Mouse (Mus musculus): Measurements from ENCODE around the gene Lmna.

The Lmna gene

DNA sequence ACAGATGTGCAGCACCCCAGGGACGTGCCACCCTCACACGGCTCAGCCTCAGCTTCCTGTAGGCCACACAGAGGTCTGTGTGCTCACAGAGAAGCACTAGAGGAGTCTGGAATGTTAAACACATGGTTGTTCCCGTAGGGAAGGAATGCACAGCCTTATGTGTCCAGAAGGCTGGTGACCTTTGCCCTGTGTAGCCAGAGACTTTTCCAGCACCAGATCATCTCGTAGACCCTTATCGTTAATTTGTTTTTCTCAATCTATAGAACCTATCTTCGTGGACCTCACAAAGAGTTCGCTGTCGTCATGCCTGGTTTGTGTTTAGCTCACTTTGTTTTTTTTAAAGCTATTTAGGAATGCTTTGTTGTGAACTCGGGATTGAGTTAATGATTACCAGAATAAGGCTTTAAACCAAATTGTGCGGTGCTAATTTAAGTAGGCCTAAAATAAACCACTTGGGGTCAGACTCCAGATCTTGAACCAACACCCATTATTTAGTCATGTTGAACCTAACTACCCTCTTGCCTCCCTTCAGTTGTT lies 38.7 kb downstream of the Lmna start:
- DNase-seq (ENCODE audit: low spot score in 2 of 2), result no peak

DNA sequence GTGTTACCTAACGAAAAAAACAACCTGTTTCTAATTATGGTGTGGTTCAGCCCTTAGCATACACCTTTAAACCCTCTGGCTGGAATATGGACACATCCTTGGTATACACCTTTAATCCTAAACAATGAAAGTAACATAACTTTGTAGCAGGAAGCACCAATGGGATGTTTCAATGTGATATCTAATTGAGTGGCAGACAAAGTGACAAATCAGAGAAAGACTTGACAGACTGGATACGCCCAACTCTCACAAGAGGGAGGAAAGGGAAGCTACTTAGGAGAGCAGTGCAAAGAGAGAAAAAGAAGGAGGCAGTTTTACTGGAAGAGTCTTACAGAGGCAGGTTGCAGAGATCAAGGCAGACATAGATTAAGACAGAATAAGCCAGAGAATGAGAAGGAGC lies 40.3 kb downstream of the Lmna start:
- no peak for DNase-seq (ENCODE audit: low spot score in 2 of 2)

DNA sequence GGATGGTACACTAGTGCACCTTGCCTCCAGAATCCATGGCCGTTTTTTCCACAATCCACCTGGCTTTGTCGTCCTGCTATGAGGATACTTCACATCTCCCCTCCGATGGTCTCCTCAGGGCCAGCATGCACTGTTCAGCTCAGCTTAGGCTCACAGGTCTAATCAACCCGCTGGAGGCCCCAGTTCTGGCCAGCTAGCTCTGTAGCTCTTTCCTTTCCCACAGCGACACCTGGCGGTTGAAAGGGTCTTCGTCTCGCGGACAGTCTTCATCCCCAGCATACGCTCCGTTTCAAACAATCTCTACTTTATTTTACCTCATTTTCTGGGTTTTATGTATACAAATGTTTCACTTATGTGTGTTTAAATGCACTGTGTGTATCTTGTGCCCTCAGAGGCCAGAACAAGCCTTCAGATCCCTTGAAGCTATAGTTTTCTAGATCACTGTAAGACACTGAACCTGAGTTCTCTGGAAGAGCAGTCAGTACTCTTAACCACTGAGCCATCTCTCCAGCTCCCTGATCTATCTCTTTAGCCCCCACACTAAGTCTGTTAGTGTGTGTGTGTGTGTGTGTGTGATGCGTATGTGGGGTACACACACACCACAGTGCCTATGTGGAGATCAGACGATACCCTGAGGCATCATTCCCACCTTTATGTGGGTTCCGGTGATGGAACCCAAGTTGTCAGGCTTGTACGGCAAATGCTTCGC lies 42.5 kb downstream of the Lmna start:
- peak; percentile 88 to 93 for DNase-seq (ENCODE audit: low spot score in 2 of 2)

DNA sequence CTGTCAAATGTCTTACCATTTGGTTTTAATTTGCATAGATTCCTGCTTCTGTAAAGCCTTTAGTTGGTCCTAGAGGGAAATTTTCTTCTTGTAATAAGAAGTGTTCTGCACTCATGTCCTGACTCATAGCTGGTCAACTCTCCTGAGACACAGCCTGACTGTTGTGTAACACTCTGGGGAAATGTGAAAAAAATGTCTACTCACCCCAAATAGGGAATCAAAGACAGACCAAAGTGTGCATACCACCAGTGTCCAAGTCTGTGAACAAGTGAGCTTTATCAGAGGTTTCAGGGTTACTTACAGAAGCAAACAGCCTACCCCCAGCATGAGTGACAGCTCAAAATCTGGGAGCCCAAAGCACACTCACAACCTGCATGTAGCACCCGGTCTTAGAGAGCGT lies 44.6 kb downstream of the Lmna start:
- no peak for DNase-seq (ENCODE audit: low spot score in 2 of 2)

DNA sequence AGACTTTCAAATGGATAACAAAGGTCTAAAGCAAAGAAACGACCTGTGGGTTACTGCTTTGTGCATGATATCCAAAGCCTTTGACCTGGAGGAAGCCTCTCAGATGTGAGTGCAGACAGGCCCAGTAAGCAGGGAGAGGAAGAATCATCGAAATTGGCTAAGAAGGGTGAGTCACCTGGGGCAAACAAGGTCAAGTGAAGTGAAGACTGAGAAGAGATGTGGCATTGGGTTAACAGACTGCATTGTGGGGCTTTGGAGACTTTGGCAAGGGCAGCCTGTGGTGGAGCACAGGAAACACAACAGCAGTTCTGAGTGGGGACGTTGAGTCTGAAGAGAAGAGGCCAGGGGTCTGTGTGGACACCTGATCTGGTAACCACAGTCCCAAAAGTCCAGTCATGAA lies 45.3 kb downstream of the Lmna start:
- no peak for DNase-seq (ENCODE audit: low spot score in 2 of 2)

DNA sequence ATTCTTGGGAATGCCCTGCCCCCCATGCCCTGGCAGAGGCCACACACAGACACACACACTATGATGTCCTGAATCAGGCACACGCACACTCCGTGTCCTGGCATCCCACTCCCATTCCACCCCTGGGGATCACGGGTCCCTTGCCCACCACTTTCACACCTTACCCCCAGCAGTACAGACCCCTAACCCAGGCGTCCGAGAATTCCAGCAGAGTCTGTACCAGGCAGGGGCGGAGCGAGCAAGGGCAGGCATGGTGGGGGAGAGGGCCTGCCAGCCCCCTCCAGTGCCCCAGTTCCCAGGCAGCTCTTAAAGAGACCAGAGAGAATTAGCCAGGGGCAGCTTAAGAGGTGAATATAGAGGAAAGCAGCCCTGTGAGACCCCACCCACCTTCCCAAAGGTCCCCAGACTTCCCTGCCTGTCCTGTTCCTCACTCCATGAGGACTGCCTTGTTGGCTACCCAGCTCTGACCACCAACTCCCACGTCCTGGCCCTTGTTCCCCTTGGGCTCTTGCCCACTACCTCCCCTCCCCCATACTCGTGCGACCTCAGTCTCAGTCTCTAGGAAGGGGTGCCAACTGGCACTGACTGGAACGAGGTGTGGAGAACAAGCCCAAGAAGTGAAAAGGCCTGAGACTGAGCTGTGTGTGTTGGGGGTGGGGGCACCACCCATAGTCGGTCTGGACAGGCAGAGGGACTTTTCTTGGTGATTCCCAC lies 48.6 kb downstream of the Lmna start, which contains the start of gene Sema4a:
TSS of gene Sema4a (minus strand) at position 200 of the 714 bp plus-strand sequence.
- DNase-seq (ENCODE audit: low spot score in 2 of 2), result no peak

DNA sequence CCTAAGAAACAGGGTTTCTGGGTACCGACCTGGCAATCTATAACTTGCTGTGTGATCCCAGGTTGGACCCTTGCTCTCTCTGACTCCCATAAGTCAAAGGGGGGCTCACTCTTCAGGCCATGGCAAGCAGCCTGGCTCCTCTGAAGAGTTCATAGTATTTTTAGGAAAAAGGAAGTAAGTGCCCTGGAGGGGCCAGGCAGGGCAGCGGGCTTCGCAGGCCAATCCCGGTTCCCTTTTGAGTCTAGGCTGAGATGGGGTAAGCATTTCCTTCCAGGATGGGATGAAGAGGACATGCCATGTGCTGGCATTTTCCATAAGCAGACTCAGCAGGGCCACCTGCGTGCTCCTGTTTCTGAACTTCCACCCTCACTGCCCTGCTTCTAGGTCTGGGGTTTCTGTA lies 49.7 kb downstream of the Lmna start:
- DNase-seq (ENCODE audit: low spot score in 2 of 2), result no peak

DNA sequence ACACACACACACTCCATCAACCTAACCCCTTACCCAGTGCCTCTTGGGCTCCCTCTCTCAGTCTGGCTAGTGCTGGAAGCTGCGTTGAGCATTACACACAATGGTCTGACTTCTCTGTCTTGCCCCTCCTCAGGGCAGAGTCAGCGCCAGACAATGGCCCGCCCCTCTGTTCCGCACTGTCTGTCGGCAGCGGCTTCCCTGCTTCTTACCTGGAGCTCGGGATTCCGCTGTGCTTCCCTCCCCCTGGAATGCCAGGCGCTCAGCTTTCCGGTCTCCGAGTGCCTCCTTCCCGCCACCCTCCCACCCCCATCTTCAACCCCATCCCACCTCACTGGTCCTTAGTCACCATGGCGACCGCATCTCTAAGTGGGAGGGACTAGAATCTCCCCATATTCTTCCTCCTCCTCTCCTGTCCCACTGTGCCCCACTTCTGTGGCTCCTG lies 51.0 kb downstream of the Lmna start:
- no peak for DNase-seq (ENCODE audit: low spot score in 2 of 2)

DNA sequence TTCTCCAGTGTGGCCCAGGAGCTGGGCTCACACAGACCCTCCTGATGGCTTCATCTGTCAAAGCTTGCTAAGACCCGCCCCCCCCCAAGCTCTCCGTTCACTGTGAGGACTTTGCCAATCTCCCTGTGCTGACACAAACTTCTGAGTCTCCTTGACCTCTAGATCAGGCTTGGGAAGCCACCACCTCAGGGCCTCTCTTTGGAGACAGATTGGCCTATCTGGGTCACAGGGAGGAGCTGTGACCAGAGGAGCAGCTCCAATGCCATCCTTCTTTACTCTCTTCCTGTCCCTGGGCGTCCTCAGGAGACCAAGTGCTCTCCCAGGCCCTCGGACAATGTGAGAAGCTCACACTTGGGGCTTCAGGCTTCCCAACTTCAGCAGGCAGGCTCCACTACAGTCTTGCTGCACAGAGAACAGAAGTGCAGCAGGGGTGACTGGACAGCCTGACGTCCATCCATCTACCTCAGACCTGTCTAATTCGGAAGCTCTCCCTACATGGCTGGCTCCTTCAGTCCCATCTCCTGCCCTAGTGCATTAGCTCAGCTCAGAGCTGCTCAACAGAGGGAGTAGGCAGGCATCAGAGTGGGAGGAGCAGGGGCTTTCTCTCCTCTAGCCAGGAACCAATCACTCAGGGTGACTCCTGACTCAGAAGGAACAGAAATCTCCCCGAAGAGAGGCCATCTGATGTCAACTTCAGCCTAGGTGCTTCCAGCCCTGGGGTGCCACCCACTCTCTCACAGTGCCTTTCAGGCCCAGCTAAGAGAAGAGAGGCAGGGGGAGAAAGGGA lies 52.8 kb downstream of the Lmna start:
- DNase-seq (ENCODE audit: low spot score in 2 of 2), result no peak

DNA sequence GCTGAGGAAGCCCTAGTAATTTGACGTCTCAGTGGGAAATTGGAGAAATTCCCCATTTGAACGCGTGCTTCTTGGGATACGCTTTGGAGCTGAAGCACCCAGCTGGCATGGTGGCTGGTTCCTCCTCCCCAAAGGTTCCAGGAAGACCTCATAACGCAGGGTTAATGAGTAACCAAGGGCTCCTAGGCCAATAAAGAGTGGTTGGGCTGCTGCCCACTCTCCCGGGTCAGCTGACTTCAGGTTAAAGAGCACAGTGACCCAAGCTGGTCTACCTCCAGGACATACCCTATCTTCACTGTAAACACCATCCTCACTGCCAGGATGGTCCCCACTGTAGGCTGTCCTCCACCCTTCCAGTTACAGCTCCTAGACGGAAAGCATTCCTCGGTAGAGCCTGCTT lies 53.4 kb downstream of the Lmna start:
- no peak for DNase-seq (ENCODE audit: low spot score in 2 of 2)

DNA sequence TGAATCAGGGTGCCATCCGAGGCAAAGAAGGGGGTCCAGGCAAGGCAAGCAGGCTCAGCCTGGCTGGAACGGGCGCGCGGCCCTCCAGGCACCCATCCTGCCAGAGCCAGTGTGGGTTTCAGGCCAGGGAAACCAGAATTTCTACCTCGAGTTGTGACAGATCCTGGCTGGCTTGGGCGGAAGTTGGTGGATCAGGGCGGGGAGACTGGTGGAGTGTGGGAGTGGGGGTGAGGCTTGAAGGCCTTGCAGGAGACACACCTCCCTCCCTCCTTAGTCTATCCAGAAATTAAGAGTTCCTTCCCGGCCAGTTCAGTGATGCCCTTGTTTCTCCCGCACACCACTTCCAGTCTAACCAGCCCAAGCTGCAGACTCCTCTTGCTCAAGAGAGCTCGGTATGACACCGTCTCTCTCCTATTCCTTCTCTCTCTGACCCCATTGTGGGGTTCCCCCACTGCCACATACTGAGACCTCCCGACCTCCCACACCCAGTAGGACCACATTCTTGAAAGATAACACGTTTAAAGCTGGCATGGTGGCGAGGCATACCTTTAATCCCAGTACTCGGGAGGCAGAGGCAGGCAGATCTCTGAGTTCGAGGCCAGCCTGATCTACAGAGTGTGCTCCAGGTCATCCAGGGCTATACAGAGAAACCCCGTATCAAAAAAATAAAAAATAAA lies 54.0 kb downstream of the Lmna start:
- no peak for DNase-seq (ENCODE audit: low spot score in 2 of 2)

DNA sequence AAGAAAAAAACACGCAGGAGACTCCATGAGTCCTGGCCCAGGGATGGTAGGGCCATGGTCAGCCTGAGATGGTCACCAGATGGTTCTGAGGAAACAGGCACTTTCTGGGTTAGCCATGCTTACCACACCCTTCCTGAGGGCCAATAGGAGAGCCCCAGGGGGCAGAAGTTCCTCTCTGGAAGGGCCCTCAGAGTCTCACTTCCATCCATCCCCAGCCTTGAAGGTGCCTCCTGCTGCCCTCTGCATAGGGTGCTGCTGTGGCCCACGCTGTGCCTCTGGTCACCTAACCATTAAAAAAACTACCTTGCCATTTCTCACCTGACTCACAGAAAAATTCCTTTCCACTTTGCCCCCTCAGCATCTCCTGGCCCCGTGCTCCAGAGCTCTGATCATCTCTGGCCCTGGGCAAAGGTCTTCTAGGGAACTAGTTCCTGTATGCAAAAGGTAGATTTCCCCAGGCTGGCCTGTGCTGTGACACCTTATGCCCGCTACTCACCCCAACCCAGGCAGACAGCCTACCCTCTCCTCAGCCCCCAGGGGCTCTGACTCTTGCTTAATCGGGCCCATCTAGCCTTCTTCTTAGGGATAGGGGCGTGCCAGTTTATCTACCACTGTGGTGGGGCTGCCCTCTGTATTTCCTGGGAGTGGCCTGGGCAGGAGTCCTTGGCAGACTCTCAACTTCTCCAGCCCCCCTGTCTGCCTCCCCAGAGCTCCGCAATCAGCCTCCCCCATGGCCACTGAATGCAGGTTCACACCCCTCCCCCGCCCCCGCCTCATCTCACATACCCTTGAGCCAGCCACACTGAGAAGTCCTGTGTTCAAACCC lies 54.8 kb downstream of the Lmna start:
- no peak for DNase-seq (ENCODE audit: low spot score in 2 of 2)

DNA sequence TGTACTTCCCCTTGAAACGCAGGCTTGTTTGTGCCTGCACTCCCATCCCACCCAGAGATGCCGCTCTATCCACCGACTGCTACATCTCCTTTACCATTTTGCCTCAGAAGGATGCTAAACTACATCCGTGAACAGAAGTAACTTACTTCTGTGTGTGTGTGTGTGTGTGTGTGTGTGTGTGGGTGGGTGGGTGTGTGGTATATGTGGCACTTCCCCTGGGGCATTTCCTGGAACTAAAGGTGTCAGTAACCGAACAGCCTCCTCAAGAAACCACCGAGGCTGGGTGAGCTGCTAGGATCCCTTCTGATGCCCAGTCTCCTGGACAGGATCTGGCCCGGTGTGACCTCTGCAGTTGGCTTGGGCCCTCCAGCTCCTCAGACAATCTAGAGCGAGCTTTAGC lies 55.8 kb downstream of the Lmna start:
- DNase-seq (ENCODE audit: low spot score in 2 of 2), result no peak

DNA sequence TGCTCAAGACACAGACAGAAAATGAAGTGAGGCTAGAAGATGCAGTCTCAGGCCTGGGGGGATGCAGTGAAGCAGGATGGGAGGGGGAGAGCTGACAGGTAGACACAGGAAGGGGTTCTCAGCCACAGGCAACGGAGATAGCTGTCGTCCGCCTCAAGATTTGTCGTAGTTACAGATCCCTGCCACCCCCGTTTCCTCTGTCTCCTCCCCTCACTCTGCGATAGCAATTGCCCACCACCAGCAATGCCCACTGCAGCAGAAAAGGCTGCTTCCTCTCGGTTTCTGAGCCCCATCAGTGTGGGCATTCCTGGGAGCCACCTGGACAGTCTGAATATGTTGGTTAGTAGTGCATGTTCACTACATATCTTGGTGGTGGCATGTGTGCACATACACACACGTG lies 56.4 kb downstream of the Lmna start:
- DNase-seq (ENCODE audit: low spot score in 2 of 2), result no peak

DNA sequence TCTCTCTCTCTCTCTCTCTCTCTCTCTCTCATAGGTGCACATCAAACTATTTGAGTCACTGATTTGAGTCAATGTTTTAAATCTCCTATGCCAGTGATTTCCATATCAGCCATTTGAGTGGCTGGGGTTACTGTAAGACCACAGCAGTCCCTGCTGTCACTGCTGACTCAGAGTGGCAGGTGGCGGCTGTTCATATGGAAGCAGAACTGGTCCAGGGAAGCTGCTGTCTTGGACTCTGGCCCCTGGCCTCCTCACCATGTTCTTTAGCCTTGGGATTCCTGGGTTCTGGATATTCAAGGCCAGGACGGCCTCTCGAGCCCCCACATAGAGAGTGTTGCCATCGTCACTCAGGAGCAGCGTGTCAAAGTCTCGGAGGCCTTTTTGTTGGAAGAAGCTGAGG lies 57.0 kb downstream of the Lmna start:
- DNase-seq (ENCODE audit: low spot score in 2 of 2), result no peak

DNA sequence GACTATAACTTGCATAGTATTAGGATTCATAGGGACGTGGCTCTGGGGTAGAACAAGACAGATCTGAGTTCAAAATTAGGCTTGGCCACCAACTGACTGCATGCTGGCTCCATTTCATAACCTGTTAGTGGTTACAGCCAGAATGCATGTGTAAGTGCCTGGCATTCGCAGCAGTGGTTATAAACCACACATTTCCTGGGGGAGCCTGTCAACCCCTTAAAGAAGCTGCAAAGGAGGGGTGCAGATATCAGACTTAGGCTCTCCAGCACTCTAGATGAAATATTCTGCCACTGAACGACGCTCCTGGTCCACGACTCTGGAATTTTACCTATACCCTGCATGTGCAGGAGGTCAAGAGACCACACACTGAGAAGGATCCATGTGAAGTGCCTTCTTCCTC lies 57.5 kb downstream of the Lmna start:
- no peak for DNase-seq (ENCODE audit: low spot score in 2 of 2)

DNA sequence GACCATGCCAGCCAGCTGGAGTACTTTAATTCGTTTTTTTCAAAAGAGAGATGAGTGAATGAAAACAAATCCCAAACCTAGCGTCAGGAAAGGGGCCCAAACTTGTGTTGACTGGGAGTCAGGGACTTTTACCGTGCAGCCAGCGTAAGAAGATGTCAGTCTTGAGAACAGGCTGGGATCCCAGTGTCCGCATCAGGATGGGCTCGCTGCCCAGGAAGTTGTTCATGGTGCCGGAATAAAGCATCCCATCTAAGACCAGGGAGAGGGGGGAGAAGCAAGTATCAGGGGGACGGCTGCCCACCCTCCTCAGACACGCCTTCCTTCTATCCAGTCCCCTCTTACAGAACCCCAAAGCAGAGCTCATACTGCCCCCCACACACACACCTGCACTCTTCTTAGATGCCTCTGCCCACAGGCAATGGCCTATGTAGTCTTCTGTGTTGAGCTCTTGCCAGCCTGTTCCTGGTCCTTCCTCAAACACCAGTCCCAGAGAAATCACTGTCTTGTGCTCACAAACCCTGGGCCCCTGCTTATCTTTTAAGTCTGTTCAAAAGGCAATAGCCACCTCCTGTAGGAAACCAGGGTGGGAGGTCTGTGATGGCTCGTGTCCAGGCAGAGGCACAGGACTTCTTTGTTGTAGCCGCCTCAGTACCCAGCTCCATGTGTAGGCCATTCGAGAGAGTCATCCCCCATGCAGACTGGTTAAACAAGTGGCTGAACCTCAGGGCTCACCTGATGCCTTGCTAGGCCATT lies 59.2 kb downstream of the Lmna start:
- DNase-seq (ENCODE audit: low spot score in 2 of 2), result no peak

DNA sequence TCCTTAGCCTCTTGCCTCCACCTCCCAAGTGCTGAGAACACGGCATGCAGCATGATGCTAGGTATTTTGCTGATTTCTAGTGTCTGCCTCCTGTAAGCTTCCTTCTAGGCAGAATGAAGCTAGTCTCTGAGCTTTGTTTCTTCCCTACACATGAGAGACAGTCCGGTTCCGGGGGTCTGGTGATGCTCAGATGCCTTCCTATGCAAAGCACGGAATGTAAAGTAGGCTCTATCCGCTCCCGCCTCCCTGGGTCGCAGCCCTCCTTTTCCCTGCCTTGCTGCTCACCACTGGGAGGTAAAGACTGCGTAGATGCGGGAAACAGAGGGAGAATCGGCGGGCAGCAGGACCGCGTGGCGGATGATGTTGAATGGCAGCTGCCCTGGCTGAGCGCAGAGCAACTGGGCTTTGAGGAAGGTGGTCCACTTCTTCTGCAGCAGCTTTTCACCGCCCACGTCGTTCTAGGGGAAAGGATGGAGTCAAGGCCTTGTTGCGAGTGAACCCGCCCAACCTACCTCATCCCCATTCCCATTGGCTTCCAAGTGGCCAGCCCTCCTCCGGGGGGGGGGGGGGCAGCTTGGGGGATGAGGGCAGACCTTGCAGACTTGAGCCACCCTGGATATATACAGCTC lies 60.2 kb downstream of the Lmna start:
- DNase-seq (ENCODE audit: low spot score in 2 of 2), result no peak

DNA sequence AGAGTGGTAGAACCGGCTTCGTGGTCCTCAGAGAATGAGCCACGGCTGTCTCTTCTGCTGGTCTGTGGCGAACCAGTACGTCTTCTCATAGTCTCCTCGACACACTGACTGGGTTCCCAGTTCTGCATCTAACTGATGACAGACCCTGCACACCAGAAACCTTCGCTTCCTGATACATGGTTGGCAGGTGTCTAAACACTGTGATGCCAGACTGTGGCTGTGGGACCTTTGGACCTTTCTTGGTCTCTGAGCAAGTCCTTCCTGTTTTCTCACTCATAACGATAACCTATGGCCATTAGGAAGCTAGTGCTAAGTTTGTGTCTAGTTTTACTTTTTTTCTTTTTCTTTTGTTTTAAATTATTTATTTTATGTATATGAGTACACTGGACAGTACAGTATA lies 61.3 kb downstream of the Lmna start:
- DNase-seq (ENCODE audit: low spot score in 2 of 2), result no peak

DNA sequence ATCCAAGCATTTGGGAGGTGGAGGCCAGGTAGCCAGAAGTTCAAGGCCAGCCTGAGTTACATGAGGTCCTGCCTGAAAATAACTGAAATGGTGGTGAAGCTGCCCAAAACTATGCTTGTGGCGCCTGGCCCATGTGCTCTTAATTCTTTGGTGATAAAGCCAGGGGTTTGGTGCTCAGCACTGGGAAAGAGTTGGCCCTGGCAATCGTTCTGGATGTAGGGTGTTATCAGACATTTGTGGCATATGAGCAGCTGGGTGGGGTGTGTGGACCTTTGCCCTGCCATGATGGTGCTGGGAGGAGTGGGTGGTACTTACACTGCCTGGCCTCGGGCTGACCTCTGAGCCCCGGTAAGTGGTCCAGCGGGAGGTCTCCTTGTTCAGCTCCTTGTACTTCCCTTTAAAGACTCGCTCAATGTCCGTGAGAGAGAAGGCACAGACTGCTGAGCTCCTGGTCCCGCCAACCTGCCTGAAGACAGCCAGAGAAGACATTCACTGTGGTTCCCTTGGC lies 62.0 kb downstream of the Lmna start:
- DNase-seq (ENCODE audit: low spot score in 2 of 2), result no peak

Data from frontal cortex, postnatal 25 days (tissue).